Mouse (Mus musculus) bone marrow, adult 2 months (tissue): ENCODE measurements around the gene Bicral.

Source experiments
- CTCF ChIP-seq: fragments of 200-500 bp; IDR thresholded peaks from 2 replicates; pipeline ENCODE4 v1.5.1; 2011; ENCODE audit warnings: low read length, control low read depth; ENCODE audit not compliant: control insufficient read depth, insufficient read depth
- POLR2A ChIP-seq: fragments of 200-500 bp; IDR thresholded peaks from 2 replicates; pipeline ENCODE4 v1.6.1; 2011; ENCODE audit warnings: low read depth, mild to moderate bottlenecking, control low read depth, low read length, borderline replicate concordance; ENCODE audit not compliant: control insufficient read depth

DNA sequence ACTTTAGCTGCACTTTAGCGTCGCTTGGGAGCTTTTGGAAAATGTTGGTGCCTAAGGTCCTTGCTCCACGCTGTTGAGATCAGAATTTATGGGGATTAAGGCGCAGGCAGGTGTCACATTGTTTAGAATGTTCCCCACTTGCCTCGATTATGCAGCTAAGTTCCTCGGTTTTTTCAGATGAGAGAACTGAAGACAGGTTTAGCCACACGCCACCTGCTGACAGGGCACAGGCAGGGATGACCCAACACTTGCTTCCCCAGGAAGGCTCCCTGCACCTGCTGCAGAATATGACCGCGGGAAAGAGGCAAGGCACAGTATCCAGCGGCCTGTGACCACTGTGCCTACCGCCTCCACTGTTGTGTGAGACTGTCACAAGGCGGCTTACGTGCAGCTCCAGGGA, 42.0 kb downstream of the Bicral start:
- TF ChIP-seq CTCF = no peak
- no peak for TF ChIP-seq POLR2A
